Mouse (Mus musculus): ENCODE data around the gene Amdhd2.

Gene Amdhd2

DNA sequence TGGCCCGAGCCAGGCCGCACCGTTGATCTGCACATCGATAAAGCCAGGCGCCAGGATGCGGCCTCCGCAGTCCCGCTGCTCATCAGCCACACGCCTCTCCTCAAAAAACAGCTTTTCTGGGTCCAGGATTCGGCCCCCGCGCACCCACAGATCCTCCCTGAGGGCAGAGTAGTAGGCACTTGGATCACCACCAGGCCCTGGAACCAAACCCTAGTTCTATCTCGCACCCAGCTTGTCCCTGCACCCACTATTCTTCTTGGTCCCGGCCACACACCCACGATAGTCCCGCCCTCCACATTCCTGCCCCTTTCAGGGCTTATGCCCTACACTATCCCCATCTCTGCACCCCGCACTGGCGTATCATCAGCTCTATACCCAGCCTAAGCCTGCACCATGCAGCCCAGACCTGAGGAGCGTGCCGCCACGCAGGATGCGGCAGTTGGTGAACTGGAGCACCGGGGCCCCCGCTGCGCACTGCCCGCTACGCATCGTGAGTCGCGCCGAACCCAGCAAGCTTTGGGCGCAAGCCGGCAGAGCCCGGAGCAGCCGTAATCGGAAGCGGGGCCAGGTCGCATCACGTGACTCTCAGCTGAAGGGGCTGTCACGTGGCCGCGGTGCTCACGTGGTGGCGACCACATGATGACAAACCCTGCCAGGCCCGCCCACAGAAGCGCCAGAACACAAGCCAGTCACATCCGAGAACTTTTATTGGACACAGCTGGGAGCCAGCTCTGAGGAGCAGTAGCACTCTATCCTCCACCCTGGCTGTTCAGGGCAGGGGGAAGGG is at the start of gene Amdhd2:
TSS of gene Amdhd2 (minus strand) at position 591 of the 787 bp plus-strand sequence.
- DNase-seq (ENCODE audit: low read depth, low spot score): peak; percentile 93

DNA sequence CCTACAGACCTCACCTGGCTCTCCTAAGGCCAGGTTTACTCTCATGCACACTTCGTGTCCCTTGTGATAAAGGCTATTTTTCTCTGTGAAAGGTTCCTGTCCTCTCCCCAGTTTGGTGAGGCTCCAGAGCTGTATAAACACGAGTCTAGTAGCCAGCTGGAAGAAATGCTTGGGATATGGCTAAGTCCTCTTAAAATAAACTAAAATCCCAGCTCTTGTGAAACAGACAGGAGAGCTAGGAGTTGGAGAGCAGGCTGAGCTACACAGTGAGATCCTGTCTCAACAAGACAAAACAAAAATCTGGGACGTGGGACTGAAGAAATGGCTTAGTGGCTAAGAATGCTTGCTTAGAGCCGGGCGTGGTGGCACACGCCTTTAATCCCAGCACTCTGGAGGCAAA is 49.6 kb upstream of the Amdhd2 start:
- no peak for DNase-seq (ENCODE audit: low read depth, low spot score)

DNA sequence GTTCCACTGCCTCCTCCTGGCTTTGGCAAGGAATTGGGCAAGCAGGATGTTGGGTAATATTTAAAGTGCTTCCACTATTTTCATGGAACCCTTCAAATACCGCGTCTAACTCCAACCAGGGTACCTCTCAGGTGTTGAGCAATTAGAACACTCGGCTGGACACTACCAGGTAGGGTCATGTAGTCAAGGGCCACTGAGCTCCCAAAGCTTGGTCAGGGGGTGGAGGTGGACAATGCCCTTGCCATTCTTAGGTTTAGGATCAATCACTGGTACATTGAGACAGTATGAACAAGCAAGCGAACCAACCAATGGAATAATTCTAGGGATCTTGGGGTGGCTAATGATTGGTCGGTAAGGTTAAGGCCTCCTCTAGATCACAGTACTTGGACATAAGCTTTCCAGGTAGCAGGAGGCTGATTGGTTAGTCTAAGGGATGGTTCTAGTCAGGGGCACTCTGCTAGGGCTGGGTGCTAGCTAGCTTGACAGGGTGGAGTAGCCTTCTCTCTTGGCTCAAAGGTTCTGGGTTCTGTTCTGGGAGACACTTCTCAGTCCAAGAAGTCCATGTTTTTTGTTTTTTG is 49.0 kb upstream of the Amdhd2 start:
- no peak for DNase-seq (ENCODE audit: low read depth, low spot score)

DNA sequence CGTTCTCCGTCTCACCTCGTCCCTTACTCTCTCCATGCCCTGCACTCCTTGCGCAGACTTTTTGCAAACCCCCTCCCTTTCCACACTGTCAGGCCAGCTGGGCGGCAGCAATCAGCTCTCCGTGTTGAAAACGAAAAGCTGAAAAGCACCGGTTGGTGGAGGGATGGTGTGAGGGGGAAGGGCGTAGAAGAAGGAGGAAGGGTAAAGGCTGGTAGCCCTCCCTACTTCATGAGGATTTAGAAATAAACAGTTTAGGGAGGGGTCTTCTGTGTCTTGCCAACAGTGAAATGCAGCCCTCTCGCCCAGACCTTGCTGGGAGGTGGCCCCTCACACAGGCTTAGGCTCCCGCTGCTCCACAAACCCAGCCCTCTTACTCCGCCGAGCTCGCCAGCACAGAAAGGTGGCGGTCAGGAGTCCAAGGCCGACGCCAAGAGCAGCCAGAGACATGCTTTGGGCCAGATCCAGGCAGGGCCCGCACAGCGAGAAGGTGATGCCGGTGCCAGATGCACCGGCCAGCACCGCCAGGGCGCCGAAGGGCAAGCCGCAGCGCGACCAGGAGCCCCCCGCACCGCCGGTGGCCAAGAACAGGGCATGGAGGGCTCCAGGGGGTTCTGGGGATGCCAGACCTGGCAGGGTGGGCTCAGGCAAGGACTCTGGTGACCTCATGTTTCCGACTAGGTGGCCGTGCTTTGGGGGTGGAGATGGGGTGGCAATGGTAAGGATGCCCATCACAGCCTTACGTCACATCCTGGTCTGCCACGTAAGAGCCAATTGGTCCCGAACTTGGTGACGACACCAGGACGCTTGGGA is 48.3 kb upstream of the Amdhd2 start:
- DNase-seq (ENCODE audit: low read depth, low spot score): no peak

DNA sequence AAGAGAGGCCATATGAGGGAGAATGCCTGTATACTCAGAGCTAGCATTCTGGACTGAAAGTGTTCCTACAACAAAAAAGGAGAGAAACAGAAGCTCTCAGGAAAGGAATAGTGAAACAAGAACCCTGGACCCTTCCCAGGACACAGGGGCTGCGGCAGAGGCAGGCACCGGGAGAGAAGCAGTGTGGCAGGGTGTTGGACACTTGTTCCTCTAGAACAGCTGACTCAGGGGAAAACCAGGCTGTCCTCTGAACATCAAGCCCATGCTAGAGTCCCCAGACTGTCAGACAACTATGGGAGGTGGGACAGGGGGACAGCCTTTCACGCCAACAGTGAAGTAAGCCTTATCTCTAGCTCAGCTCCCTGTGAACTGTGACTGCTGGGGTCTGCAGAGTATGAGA is 47.0 kb upstream of the Amdhd2 start:
- no peak for DNase-seq (ENCODE audit: low read depth, low spot score)

DNA sequence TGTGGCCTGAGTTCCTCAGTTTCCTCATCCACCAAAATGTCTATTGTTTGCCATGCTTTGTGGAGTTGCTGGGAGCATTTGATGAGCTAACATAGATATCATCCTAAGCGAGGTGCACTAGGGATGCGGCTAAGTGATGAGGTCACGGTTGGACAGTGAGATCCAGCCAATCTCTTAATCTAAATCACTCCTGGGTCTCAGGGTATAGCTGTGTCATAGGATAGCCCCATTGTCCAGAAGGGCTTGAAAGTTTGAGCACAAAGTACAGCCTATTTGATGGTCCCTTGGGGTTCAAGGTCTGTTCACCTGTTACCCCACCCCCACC is 46.3 kb upstream of the Amdhd2 start:
- no peak for DNase-seq (ENCODE audit: low read depth, low spot score)

DNA sequence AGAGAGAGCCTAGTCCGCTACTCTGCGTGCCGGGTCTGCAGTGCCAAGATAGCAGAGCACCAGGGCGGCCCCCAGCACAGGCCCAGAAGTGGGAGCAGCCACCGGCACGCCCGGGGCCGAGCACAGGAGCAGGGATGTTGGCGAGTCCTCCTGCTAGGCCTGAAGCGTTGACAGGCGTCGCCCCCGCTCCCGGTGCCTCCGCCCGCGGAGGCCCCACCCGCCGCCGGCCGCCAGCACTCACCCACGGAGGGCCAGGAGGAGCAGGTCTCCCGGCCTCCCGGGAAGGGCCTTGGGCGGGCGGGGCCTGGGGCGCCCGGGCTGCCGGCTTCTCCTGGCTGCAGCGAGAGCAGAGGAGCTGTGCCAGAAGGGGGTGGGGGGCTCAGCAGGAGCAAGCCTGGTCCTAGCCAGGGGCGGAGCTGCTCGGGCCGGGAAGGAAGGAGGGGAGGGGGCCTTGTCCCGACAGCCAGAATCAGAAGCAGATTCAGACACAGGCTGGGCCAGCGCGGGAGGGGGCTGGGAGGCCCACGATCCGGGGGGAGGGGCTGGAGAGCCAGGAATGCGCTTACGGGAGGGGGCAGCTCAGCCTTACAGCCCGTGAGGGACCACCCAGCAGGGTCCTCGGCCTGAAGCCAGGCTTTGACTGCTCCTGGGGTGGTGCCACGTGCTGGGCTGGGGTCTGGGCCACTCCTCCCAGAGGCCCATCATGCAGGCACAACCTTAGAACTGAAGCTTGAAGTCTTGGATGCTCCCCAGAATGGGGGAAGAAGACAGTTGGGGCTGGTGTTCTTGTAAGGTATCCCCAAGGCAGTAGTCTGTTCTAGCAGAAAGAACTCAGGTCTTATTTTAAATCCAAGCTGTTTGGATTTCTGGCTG is 45.7 kb upstream of the Amdhd2 start, which contains the start of gene Ntn3:
TSS of gene Ntn3 (minus strand) at position 489 of the 873 bp plus-strand sequence.
- no peak for DNase-seq (ENCODE audit: low read depth, low spot score)

DNA sequence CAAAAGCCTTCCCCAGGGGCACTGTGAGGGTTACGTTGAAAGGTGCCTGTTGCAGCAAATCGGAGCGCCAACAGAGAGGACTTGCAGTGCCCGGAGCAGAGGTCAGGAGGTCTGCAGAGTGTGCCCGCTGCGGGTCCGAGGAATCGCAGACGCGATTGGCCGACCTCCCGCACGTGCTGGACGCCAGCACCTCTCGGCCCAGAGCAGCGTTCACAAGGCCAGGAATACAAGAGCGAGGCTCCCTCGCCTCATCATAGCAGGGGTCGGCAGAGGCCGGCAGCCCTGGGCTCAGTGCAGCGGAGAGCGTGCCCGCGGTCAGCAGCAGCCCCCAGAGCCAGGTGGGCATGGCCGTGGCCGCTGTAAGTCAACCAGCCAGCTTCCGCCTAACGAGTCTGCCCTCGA is 45.1 kb upstream of the Amdhd2 start:
- DNase-seq (ENCODE audit: low read depth, low spot score): no peak

DNA sequence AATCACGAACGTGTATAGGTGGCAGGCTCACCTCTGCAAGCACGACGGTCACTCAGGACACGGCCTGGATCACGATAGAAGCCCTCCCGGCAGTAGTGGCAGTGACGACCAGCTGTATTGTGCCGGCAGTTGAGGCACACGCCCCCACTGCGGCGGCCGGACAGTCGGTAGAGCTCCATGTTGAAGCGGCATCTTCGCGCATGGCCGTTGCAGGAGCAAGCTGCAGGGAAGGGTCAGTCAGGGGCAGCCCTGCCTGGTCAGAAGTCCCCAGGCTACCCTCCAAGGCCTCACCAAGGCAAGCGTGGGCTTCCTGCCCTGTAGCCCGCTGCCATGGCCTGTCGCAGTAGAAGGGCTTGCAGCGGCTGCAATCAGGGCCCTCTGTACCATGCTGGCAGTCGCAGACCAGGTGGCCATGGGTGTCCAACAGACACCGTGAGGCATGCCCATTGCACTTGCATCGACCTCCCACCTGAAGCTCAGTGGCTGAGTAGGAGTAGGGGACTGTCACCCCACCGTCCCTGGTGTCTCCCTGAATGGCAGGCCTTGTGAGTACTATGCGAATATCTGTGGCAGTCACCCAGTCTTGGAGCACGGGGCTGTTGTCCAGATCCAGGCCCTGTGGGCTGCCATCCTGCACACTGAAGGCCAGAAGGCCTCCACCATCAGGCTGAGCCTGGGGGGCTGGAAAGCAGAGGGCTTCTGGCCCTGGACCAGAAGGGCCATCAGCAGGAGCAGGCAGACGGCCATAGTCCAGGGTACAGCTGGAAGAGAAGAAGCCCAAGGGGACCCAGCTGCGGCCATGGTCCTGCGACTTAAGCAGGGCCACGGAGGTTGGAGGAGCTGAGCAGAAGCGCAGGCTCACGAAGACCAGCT is 44.4 kb upstream of the Amdhd2 start:
- DNase-seq (ENCODE audit: low read depth, low spot score): no peak

DNA sequence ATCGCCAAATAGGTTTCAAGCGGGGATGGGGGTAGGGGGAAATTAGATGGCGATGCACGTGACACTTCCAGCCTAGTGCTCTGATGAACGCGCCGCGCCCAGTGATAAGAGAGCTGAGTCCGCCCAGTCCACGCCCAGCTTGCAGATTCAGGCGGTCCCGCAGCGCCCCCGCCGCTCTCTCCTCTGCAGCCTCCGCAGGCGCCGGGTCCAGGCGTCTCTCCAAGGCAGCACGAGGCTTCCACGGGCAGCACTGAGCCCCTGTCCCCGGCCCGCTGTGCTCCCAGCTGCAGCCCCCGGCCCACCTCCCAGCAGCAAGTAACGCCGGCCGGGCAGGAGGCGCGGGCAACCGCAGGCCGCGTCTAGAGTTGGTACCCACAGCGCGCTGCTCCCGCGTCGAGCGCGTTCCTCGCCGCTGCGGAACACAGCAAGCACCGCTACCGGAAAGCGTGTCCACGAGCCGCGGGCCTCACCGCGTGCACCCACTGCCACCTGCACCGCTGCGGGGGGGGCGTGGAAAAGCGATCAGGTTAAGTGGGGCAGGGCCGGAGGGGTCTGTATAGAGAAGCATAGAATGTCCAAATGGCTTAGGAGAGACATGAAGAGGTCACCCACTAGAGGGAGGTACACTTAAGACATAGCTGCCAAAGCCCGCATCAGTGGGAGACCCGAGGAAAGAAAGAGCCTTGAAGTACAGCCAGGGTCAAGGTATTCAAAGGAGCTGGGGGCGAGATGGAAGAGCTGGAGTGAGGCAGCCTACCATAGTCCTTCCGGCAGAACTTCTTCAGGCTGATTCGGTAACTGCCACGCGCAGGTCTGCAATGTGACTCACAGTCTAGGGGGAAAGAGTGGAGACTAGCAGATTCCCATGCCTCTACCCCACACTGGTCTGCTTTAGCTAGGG is 43.1 kb upstream of the Amdhd2 start:
- no peak for DNase-seq (ENCODE audit: low read depth, low spot score)

DNA sequence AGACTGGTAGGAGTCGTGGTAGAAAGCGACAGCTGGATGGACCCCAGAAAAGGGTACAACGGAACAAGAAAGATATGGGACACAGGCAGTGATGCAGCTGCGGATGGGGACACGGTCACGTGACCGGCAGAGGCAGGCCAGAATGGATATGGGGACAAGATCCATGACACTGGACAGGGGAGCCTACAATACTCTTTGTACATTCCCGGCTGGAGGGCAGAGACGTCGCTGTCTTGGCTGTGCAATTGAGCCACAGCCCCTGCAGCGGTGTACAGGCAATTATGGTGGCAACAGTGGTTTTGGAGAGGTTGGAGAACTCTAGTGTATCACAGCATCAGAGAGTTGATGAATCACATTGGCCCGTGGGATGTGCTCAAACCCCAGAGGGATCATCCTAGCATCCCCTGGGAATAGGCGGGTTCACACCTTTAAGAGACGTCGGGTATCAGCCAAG is 42.4 kb upstream of the Amdhd2 start:
- DNase-seq (ENCODE audit: low read depth, low spot score): no peak

DNA sequence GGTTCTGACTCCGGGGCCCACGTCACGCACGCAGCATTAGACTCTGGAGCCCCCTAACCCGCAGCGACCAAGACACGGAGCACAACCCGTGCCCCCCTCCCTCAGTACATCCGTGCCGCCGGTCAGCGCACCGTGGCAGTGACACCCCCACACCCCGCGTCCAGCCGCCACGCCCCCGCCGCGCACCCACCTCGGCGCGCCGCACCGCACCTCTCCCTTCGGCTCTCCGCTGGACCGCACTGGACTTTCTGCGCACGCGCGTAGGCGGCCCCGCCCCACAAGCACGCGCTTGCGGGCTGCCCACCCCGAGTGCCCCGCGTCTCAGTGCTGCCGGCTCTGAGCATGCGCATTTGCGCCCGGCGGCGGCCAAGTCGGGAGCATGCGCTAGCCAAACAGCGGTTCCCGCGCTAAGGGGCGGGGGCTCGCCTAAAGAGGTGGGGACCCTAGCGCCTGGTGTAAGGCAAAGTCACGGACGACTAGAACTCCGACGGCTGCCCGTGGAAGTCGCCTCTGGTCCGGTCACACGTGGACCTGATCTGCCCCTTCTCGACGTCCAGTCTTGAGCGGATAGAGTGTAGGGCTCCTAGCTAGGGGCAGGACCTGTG is 41.8 kb upstream of the Amdhd2 start, which contains the start of gene Tbc1d24:
TSS of gene Tbc1d24 (minus strand) at position 279 of the 605 bp plus-strand sequence.
- DNase-seq (ENCODE audit: low read depth, low spot score): peak; percentile 88

DNA sequence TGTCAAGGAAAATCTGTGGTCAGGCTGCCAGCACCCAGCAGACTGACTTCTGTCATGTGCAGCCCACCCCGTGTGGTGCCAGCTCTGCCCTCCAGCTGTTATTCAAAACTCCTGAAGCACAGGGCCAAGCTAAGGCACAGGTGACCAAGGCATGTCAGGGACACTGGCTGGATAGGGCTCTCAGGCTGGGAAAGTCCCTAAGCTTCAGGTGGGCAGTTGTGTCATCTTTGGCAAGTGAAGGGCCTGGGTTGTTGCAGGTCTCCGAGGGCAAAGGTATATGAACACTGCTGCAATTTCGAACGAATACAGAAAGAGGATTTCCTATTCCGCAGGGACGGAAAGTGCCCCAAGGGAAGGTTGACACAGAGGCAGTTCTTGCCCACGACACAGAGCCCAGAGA is 41.3 kb upstream of the Amdhd2 start:
- DNase-seq (ENCODE audit: low read depth, low spot score): no peak

DNA sequence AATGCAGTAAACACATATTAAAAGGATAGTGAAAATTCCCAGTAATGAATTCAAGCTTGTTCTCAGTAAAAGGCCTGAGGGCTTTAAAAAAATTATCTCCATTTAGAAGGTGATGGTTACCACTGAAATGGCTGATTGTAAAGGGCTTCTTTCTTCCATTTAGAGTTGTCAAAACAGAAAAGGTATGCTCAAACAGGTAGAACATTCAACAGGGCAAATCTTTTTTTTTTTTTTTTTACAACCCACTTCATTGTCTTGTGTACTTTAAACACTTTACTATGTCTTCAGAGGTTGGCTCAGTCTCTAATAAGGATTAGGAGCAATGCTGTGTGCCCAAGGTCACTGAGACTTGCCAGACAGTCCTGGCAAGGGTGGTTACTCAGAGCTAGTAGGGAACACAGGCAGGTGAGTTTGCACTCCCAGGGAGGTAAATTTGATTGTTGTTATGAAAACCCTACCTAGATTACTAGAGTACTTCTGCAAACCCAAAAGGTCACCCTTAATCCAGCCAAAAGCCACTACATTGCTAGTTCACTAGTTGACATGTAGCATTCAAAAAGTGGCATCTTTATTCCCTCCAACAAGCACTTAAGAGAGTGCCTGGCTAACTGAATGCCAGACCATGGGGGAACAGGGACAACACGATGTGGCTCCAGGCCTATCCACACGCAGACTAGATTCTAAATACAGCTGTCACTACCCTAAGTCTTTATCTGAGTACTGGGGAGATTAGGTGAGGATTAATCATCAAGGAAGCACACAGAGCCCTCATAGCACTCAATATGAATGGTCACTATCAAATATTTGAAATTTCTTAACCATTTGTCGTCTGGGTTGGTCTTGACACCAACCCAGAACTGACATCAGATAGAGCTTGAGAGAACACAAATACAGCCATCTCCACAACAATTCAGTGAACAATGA is 40.3 kb upstream of the Amdhd2 start:
- DNase-seq (ENCODE audit: low read depth, low spot score): no peak

DNA sequence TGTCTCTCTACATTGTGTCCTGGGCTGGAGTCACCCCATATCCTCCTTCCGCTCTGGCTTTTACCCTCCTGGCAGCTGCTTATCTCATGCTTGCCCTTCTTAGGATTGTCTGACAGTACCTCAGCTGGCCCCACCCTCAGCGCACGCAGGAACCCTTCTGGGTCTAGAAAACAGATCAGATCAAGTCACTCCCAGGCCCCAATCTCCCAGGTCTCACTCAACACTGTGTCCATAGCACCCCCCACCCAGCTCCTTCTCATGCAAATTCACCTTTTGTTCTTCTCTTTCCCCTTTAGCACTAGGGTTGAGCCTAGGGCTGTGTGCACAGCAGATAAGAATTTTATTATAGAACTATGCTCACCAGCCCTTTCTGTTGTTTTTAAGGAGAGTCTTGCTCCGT is 39.5 kb upstream of the Amdhd2 start:
- DNase-seq (ENCODE audit: low read depth, low spot score): no peak

DNA sequence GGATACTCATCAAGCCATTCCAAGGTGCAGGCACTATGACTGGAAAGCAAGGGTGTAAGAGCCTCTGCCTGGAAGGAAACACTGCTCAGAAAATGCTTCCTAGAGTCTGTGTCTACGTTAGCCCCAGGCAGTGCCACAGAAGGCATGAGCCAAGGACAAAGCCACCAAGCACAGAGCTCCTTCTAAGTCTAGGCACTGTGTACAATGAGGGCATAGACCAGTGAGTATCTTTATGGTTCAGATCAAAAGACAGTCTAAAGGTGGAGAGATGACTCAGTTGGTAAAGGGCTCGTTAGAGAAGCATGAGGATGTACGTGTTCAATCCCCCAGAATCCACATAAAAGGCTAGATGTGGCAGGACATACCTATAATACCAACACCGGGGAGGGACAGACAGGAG is 37.5 kb upstream of the Amdhd2 start:
- DNase-seq (ENCODE audit: low read depth, low spot score): no peak

DNA sequence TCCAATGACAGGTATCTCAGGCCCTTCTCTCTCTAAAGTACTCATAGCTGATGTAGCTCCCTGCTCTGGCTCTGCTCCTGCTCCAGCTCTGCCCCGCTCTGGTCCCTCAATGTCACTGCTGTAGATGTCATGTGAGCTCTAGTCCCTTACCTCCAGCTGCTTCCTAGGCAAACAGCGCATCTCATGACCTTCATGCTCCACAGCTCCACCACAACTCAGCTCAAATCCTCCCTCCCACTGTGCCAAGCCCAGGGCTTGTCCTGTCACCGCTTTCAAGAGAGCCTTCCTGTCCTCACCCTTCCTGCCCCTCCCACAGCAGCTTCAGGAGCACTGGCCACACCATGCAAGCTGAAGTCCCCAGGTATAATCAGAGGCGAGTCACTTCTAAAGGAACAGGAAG is 36.2 kb upstream of the Amdhd2 start:
- no peak for DNase-seq (ENCODE audit: low read depth, low spot score)

DNA sequence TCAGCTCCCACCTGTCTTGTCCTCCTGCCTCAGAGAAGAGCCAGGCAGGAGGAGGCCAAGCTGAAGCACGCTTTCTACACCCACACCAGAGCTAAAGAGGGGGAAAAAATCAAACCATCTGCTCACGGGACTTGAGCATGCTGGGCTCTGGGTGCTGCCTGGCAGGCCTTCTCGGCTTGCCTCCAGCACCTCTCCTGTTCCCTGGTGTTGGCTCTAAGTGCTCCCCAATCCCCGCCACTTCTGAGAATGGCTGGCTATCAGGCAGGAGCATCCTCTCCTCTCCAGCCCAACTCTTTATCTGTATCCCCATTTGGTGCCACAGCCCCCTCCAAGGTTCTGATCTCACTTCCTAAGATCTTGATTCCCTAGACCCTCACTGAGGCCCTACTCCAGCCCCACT is 35.7 kb upstream of the Amdhd2 start:
- no peak for DNase-seq (ENCODE audit: low read depth, low spot score)

All from retina, postnatal 7 days (tissue).